Mouse (Mus musculus): ENCODE data around the gene Nfyb. TPM values are rescaled to one million over a fixed set of nuclear protein-coding genes. Genes with fewer than 3 reads are reported as not detected.

Nfyb gene
- total and polyA plus RNA-seq, 3 experiments: 26.1 to 87.4 (median 70.4) TPM

GRCm38 (mm10) chr10:82806414-82806813, 42.5 kb upstream of the Nfyb start:
- Histone ChIP-seq H3K4me1 (ENCODE audit: insufficient read depth, low read depth, low read length) (peaks cover 6% of the 10 kb centered on the region; the same call in 1 of the 2 replicates), H3K9me3 (replicated peaks) (no peaks in the 10 kb centered on the region), H3K27me3 (ENCODE audit: insufficient read depth, low read length) (peaks cover 46% of the 10 kb centered on the region), H3K4me3 (ENCODE audit: low read depth, low read length) (no peak overlapping the region), H3K36me3 (replicated peaks) (no peaks in the 10 kb centered on the region)
- TF ChIP-seq GATA1 (IDR thresholded peaks at IDR 0.05; ENCODE audit: borderline replicate concordance, low read length) (no peak), GATA2 (IDR thresholded peaks at IDR 0.05; ENCODE audit: borderline replicate concordance, low read depth, low read length) (no peak), POLR2AphosphoS5 (IDR thresholded peaks at IDR 0.05; ENCODE audit: insufficient replicate concordance, low read depth, low read length) (no peak), CTCF (IDR thresholded peaks at IDR 0.05; ENCODE audit: low read depth, low read length) (no peak), TAL1 (conservative IDR thresholded peaks at IDR 0.05; ENCODE audit: low read depth, low read length) (no peak)
- ATAC-seq (ENCODE audit: extremely low read depth, insufficient number of reproducible peaks, low FRiP score, poor library complexity, severe bottlenecking): no peak
- DNase-seq (ENCODE audit: low spot score): no peak

GRCm38 (mm10) chr10:82805111-82805510, 41.2 kb upstream of the Nfyb start:
- H3K36me3 ChIP-seq (replicated peaks): no peaks in the 10 kb centered on the region
- TF ChIP-seq CTCF (IDR thresholded peaks at IDR 0.05; ENCODE audit: low read depth, low read length) (no peak), GATA1 (IDR thresholded peaks at IDR 0.05; ENCODE audit: borderline replicate concordance, low read length) (no peak), TAL1 (conservative IDR thresholded peaks at IDR 0.05; ENCODE audit: low read depth, low read length) (no peak), POLR2AphosphoS5 (IDR thresholded peaks at IDR 0.05; ENCODE audit: insufficient replicate concordance, low read depth, low read length) (no peak), GATA2 (IDR thresholded peaks at IDR 0.05; ENCODE audit: borderline replicate concordance, low read depth, low read length) (no peak)
- peaks cover 6% of the 10 kb centered on the region; the same call in 1 of the 2 replicates for H3K4me1 ChIP-seq (ENCODE audit: insufficient read depth, low read depth, low read length)
- ATAC-seq (ENCODE audit: extremely low read depth, insufficient number of reproducible peaks, low FRiP score, poor library complexity, severe bottlenecking) (no peak), DNase-seq (ENCODE audit: low spot score) (no peak)
- H3K9me3 ChIP-seq (replicated peaks): no peaks in the 10 kb centered on the region
- H3K4me3 ChIP-seq (ENCODE audit: low read depth, low read length): no peak overlapping the region
- H3K27me3 ChIP-seq (ENCODE audit: insufficient read depth, low read length): peaks cover 45% of the 10 kb centered on the region

DNA sequence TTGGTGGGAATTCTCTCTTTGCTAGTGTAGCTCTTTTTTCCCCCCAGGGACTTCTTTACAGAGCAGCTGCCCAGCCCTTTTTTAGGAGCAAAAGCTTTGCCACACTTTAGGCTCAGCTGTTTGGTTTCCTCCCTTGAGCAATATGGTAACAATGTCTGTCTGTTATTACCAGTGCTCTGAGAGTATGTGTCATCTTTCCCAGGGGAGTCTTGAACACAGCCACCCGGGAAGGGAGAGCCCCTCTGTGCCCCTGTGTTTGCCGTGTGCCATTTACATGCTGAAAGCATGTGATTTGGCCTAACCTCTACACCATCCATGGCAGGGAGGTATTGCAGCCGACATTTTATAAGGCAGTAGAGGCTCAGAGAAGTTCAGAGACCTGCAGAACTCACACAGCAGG, 40.5 kb upstream of the Nfyb start:
- no peak for DNase-seq (ENCODE audit: low spot score)
- TF ChIP-seq CTCF (IDR thresholded peaks at IDR 0.05; ENCODE audit: low read depth, low read length) (no peak), TAL1 (conservative IDR thresholded peaks at IDR 0.05; ENCODE audit: low read depth, low read length) (no peak), GATA1 (IDR thresholded peaks at IDR 0.05; ENCODE audit: borderline replicate concordance, low read length) (no peak), GATA2 (IDR thresholded peaks at IDR 0.05; ENCODE audit: borderline replicate concordance, low read depth, low read length) (no peak), POLR2AphosphoS5 (IDR thresholded peaks at IDR 0.05; ENCODE audit: insufficient replicate concordance, low read depth, low read length) (no peak)

DNA sequence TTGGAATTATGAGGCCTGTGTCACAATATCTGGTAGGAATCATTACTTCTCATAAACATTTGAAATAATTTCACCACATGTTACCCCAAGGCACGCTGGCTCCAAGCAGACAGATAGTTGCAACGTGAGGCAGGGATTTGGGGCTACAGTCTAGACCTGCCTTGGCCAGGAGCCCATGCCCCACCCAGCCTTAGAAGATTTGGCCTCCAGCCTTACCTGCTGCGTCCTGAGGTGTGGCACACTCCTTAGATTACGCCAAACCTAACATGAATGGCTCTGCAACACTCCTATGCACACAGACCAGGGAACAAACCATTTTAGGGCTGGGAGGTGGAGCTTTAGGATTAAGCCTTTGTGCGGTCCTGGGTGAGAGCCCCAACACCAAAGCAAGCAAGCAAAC, 36.1 kb upstream of the Nfyb start:
- Histone ChIP-seq H3K4me1 (ENCODE audit: insufficient read depth, low read depth, low read length) (peaks cover 16% of the 10 kb centered on the region), H3K36me3 (replicated peaks) (no peaks in the 10 kb centered on the region), H3K4me3 (ENCODE audit: low read depth, low read length) (no peak overlapping the region), H3K9me3 (replicated peaks) (no peaks in the 10 kb centered on the region), H3K27me3 (ENCODE audit: insufficient read depth, low read length) (peaks cover 43% of the 10 kb centered on the region)
- DNase-seq (ENCODE audit: low spot score) (no peak), ATAC-seq (ENCODE audit: extremely low read depth, insufficient number of reproducible peaks, low FRiP score, poor library complexity, severe bottlenecking) (no peak)
- no peak for TF ChIP-seq GATA1 (IDR thresholded peaks at IDR 0.05; ENCODE audit: borderline replicate concordance, low read length)
- TF ChIP-seq TAL1 (conservative IDR thresholded peaks at IDR 0.05; ENCODE audit: low read depth, low read length): no peak
- TF ChIP-seq POLR2AphosphoS5 (IDR thresholded peaks at IDR 0.05; ENCODE audit: insufficient replicate concordance, low read depth, low read length): no peak
- TF ChIP-seq GATA2 (IDR thresholded peaks at IDR 0.05; ENCODE audit: borderline replicate concordance, low read depth, low read length): no peak
- no peak for TF ChIP-seq CTCF (IDR thresholded peaks at IDR 0.05; ENCODE audit: low read depth, low read length)

More for the DNA sequence above, 40.5 kb upstream of the Nfyb start:
- no peaks in the 10 kb centered on the region for H3K9me3 ChIP-seq (replicated peaks)
- ATAC-seq (ENCODE audit: extremely low read depth, insufficient number of reproducible peaks, low FRiP score, poor library complexity, severe bottlenecking): no peak
- no peaks in the 10 kb centered on the region for H3K36me3 ChIP-seq (replicated peaks)
- peaks cover 41% of the 10 kb centered on the region for H3K27me3 ChIP-seq (ENCODE audit: insufficient read depth, low read length)
- H3K4me1 ChIP-seq (ENCODE audit: insufficient read depth, low read depth, low read length): peaks cover 7% of the 10 kb centered on the region; the same call in 1 of the 2 replicates
- no peak overlapping the region for H3K4me3 ChIP-seq (ENCODE audit: low read depth, low read length)

DNA sequence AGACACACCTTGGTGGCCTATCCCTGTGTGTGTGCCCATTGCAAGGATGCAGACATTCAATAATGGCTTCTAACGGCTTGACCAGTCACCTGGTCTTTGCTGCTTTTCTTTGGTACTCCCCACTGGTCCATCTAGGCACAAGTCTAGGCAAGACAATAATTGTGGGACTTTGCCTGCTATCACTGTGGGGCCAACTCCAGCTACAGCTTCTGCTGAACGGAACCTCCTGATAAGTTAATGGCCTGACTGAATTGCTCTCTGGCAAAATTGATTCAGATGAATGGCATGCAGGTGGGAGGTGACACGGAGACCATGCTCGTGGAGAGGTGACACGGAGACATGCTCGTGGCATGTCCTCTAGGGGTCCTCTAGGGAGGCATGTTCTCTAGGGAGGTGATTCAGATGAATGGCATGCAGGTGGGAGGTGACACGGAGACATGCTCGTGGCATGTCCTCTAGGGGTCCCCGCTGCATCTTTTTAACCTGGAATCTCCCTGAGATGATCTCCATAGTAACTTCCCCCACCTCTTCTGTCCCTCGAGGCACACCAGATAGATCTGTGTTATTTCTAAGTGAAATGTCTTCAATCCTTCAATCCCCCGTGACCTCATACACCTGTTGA, 34.5 kb upstream of the Nfyb start:
- H3K9me3 ChIP-seq (replicated peaks): no peaks in the 10 kb centered on the region
- H3K27me3 ChIP-seq (ENCODE audit: insufficient read depth, low read length): peaks cover 39% of the 10 kb centered on the region
- H3K4me1 ChIP-seq (ENCODE audit: insufficient read depth, low read depth, low read length): peaks cover 18% of the 10 kb centered on the region
- H3K36me3 ChIP-seq (replicated peaks): no peaks in the 10 kb centered on the region
- ATAC-seq (ENCODE audit: extremely low read depth, insufficient number of reproducible peaks, low FRiP score, poor library complexity, severe bottlenecking) (no peak), DNase-seq (ENCODE audit: low spot score) (no peak)
- TF ChIP-seq POLR2AphosphoS5 (IDR thresholded peaks at IDR 0.05; ENCODE audit: insufficient replicate concordance, low read depth, low read length) (no peak), GATA1 (IDR thresholded peaks at IDR 0.05; ENCODE audit: borderline replicate concordance, low read length) (no peak), TAL1 (conservative IDR thresholded peaks at IDR 0.05; ENCODE audit: low read depth, low read length) (no peak), GATA2 (IDR thresholded peaks at IDR 0.05; ENCODE audit: borderline replicate concordance, low read depth, low read length) (no peak), CTCF (IDR thresholded peaks at IDR 0.05; ENCODE audit: low read depth, low read length) (no peak)
- H3K4me3 ChIP-seq (ENCODE audit: low read depth, low read length): no peak overlapping the region

DNA sequence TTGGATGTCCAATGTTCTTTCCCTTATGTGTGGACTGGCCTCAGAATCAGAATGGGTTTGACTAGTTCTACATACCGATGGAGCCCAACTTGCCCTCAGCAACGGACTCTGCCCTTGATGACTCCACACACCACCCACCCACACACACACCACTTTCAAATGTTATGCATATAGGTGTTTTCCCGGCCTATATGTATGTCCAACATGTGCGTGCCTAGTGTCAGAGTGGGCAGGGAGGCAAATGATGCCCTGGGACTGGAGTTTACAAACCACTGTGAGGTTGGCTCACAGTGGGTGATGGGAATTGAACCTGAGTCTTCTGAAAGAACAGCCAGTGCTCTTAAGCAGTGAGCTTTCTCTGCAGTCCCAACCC, 33.2 kb upstream of the Nfyb start:
- peaks cover 18% of the 10 kb centered on the region for H3K4me1 ChIP-seq (ENCODE audit: insufficient read depth, low read depth, low read length)
- no peak overlapping the region for H3K4me3 ChIP-seq (ENCODE audit: low read depth, low read length)
- H3K9me3 ChIP-seq (replicated peaks): no peaks in the 10 kb centered on the region
- no peaks in the 10 kb centered on the region for H3K36me3 ChIP-seq (replicated peaks)
- TF ChIP-seq TAL1 (conservative IDR thresholded peaks at IDR 0.05; ENCODE audit: low read depth, low read length) (no peak), GATA1 (IDR thresholded peaks at IDR 0.05; ENCODE audit: borderline replicate concordance, low read length) (no peak), CTCF (IDR thresholded peaks at IDR 0.05; ENCODE audit: low read depth, low read length) (no peak), POLR2AphosphoS5 (IDR thresholded peaks at IDR 0.05; ENCODE audit: insufficient replicate concordance, low read depth, low read length) (no peak), GATA2 (IDR thresholded peaks at IDR 0.05; ENCODE audit: borderline replicate concordance, low read depth, low read length) (no peak)
- DNase-seq (ENCODE audit: low spot score) (no peak), ATAC-seq (ENCODE audit: extremely low read depth, insufficient number of reproducible peaks, low FRiP score, poor library complexity, severe bottlenecking) (no peak)
- H3K27me3 ChIP-seq (ENCODE audit: insufficient read depth, low read length): peaks cover 40% of the 10 kb centered on the region

Measured in G1E (cell line).